Mouse (Mus musculus): Measurements from ENCODE around the gene Ankmy2.

DNA sequence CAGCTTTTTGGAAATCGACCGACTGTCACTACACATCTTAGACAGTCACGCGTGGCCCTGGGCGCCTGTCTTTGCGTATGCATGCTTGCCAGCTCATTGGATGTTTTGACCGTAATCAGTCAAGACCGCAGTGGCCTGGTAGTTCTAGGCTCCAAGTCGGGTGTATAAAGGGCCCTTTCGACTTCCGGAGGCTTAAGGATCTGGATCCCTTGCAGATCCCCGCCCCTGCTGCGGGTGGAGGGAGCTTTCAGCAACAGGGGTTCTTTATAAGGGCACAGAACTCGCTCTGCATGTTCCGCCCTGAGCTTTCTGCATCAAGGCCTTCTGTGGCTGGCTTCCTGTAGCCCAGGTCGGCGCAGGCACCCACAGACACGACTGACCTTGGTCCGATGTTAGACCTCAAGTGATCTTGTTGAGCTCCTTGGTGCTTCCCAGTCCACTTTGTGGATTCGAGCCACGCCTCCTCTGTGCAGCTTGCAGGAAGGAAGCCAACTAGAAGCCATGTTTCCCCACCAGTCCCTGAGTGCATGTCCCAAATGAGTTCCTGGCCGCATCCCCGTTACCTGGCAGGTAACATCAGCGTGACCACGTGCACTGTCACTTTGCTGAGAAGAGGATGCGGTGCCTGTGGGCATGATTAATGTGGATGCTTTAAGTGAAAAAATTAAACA lies 859 bp downstream of the Ankmy2 start, which contains the start of gene Bzw2:
- TF ChIP-seq EP300 (IDR thresholded peaks at IDR 0.05; ENCODE audit: insufficient read depth, low read depth, low read length) = 0 out of 2 replicates have a peak, but pooled peaks have one; percentile 15
- no peak for TF ChIP-seq CTCF (IDR thresholded peaks at IDR 0.05)
